Mouse (Mus musculus): ENCODE data around the gene Fzd7. TPM values are rescaled to one million over a fixed set of nuclear protein-coding genes. Genes with fewer than 3 reads are reported as not detected.

The Fzd7 gene
- polyA plus RNA-seq, 1 experiment from 2014 or later, result 12.7 TPM

DNA sequence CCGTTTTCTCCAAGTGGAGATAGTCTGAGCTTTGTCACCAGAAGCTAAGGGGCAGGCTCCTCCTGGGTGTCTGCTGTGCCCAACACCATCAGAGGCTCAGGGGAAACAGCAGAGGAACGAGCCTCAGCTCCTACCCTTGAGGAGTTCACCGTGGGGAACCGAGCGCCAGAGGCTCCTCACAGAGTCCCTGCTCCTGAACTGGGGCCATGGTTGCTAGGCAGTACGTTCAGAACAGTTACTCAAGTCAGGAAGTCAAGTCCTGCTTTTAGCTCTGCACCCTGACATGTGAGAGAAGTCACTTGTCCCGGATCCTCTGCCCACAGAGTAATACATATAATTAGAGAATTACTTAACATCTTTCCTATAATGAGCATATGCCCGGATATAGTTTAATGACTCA, 23.3 kb upstream of the Fzd7 start:
- 25% methylated on average over 8 of the region's 8 CpGs for WGBS
- peaks cover 4% of the 10 kb centered on the region for H3K4me1 ChIP-seq (replicated peaks; ENCODE audit: control insufficient read depth, insufficient read depth, low read length)

DNA sequence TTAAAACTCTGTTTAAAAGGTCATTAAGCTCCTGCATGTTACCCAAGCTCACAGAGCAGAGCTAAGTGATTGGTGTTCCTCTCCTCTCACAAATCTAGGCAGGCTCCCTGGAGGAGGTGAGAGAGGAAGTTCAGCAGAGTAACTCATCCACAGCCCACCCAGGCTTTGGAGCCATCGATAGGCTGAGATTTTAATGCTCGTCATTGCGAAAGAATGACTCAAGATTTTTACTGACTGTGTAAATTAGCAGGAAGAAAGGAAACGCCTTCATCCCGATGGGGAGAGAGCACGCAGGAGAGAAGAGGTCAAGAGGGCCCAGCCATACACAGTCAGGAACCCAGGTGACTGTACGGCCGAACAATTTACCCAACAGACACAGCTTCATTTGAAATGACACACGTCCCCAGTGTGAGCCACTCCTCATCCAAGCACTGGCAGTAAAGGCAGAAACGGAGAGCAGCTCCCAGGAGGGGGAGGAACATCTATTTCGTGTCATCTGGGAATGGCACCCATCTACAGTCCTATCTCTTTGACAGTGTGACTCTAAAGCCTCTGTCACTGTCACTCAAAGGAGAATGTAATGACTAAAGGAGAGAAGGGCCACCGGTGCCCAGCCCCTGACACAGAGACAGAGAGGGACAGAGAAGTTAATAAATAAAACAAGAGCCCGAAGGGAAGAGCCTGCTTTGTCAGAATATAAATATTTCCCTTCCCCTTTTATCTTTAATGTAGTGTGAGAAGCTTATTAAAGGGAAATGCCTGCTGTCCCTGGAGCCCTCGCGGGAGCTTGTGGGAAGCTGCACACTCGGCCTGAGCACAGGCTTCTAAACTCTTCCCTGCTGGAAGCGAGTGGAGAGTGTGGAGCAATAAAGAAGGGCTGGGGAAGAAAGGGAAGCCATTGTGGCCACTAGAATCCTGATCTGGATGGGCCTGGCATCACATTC, 17.3 kb upstream of the Fzd7 start:
- Histone ChIP-seq H3K27ac (ENCODE audit: low read depth, low read length) (no peak overlapping the region), H3K4me3 (ENCODE audit: low read depth, low read length) (no peak overlapping the region), H3K4me1 (replicated peaks; ENCODE audit: control insufficient read depth, insufficient read depth, low read length) (0 out of 2 replicates have a peak, but pooled peaks cover 6% of the 10 kb centered on the region), H3K4me2 (ENCODE audit: low read depth, low read length, severe bottlenecking) (no peak overlapping the region), H3K36me3 (ENCODE audit: control insufficient read depth, insufficient read depth, low read length) (no peaks in the 10 kb centered on the region), H3K9me3 (ENCODE audit: control insufficient read depth, low read length) (no peaks in the 10 kb centered on the region), H3K9ac (ENCODE audit: low read length) (no peak overlapping the region; the same call in 1 of the 2 replicates), H3K27me3 (ENCODE audit: control insufficient read depth, insufficient read depth, low read length) (no peaks in the 10 kb centered on the region)
- 59% methylated on average over 17 of the region's 17 CpGs for WGBS
- no peak for ATAC-seq (replicated peaks; ENCODE audit: low FRiP score)
- no peak for DNase-seq (ENCODE audit: low spot score)

More for the DNA sequence above, 23.3 kb upstream of the Fzd7 start:
- Histone ChIP-seq H3K9ac (ENCODE audit: low read length) (no peak overlapping the region), H3K27me3 (ENCODE audit: control insufficient read depth, insufficient read depth, low read length) (no peaks in the 10 kb centered on the region), H3K4me3 (ENCODE audit: low read depth, low read length) (no peak overlapping the region), H3K4me2 (ENCODE audit: low read depth, low read length, severe bottlenecking) (no peak overlapping the region), H3K9me3 (ENCODE audit: control insufficient read depth, low read length) (no peaks in the 10 kb centered on the region), H3K36me3 (ENCODE audit: control insufficient read depth, insufficient read depth, low read length) (no peaks in the 10 kb centered on the region), H3K27ac (ENCODE audit: low read depth, low read length) (no peak overlapping the region)
- ATAC-seq (replicated peaks; ENCODE audit: low FRiP score), result no peak
- no peak for DNase-seq (ENCODE audit: low spot score)

DNA sequence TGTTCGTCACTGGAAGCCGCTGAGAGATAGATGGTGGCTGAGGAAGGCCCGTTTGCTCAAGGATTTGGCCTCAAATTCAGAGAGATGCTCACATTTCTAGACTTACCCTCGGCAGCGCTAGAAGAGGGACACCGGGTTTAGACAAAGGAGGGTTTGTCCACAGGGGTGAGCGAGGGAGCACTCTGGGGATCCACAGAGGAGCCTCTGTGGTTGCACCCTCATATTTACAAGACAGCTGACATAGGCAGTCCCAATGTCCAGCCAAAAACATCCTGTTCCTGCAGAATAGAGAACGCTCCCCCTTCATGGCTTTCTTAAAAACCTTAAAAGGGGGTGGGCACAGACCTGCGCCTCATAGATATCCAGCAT, 16.6 kb upstream of the Fzd7 start:
- H3K9me3 ChIP-seq (ENCODE audit: control insufficient read depth, low read length), result no peaks in the 10 kb centered on the region
- WGBS, result 64% methylated on average over 9 of the region's 9 CpGs
- H3K27me3 ChIP-seq (ENCODE audit: control insufficient read depth, insufficient read depth, low read length), result no peaks in the 10 kb centered on the region
- 0 out of 2 replicates have a peak, but pooled peaks cover 6% of the 10 kb centered on the region for H3K4me1 ChIP-seq (replicated peaks; ENCODE audit: control insufficient read depth, insufficient read depth, low read length)
- no peak overlapping the region for H3K27ac ChIP-seq (ENCODE audit: low read depth, low read length)
- DNase-seq (ENCODE audit: low spot score) (no peak), ATAC-seq (replicated peaks; ENCODE audit: low FRiP score) (no peak)
- no peak overlapping the region for H3K4me3 ChIP-seq (ENCODE audit: low read depth, low read length)
- H3K36me3 ChIP-seq (ENCODE audit: control insufficient read depth, insufficient read depth, low read length), result no peaks in the 10 kb centered on the region
- no peak overlapping the region; the same call in 1 of the 2 replicates for H3K9ac ChIP-seq (ENCODE audit: low read length)
- no peak overlapping the region for H3K4me2 ChIP-seq (ENCODE audit: low read depth, low read length, severe bottlenecking)

DNA sequence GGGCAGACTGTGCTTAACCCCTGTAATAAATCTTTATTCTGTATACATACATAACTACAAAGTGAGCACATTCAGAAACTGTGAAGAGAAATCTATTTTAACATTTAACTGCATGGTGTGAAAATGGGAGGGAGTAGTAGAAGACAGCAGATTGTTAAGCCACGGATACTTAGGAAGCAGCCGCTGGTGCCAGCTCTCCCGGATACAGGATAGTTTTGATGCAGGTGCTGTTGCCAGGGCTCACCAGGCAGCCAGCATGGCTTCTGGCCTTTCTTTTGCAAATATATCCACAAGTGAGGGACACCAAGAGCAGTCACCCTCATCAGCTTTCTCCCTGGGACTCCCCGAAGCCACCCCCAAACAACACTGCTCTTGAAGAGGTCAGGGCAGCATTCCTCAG, 13.1 kb upstream of the Fzd7 start:
- Histone ChIP-seq H3K27me3 (ENCODE audit: control insufficient read depth, insufficient read depth, low read length) (peaks cover 2% of the 10 kb centered on the region; the same call in 1 of the 2 replicates), H3K9ac (ENCODE audit: low read length) (no peak overlapping the region), H3K4me3 (ENCODE audit: low read depth, low read length) (no peak overlapping the region), H3K27ac (ENCODE audit: low read depth, low read length) (no peak overlapping the region), H3K9me3 (ENCODE audit: control insufficient read depth, low read length) (no peaks in the 10 kb centered on the region), H3K4me2 (ENCODE audit: low read depth, low read length, severe bottlenecking) (no peak overlapping the region), H3K36me3 (ENCODE audit: control insufficient read depth, insufficient read depth, low read length) (no peaks in the 10 kb centered on the region), H3K4me1 (replicated peaks; ENCODE audit: control insufficient read depth, insufficient read depth, low read length) (peaks cover 16% of the 10 kb centered on the region)
- ATAC-seq (replicated peaks; ENCODE audit: low FRiP score), result no peak
- WGBS, result 39% methylated on average over 4 of the region's 4 CpGs
- no peak for DNase-seq (ENCODE audit: low spot score)

DNA sequence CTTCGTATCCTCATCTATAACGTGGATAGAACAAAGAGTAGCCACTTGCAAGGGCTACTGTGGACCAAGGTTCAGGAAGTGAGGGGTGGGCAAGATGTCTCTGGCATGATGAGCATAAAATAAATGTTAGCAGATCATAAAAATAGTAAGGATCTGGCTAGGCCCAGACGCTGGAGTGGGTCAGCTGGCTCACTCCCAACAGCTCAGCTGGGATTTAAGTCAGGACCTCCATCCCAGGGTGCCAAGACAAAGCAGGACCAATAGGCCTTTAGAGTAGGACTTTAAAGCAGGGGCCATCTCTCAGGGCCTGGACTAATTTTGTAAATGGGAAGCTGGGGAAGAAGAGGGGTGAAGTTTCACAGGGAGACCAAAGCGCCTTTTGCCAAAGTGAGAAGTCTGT, 11.5 kb upstream of the Fzd7 start:
- Histone ChIP-seq H3K4me3 (ENCODE audit: low read depth, low read length) (no peak overlapping the region), H3K9me3 (ENCODE audit: control insufficient read depth, low read length) (no peaks in the 10 kb centered on the region), H3K4me1 (replicated peaks; ENCODE audit: control insufficient read depth, insufficient read depth, low read length) (peaks cover 13% of the 10 kb centered on the region), H3K36me3 (ENCODE audit: control insufficient read depth, insufficient read depth, low read length) (no peaks in the 10 kb centered on the region), H3K27ac (ENCODE audit: low read depth, low read length) (no peak overlapping the region), H3K9ac (ENCODE audit: low read length) (no peak overlapping the region), H3K27me3 (ENCODE audit: control insufficient read depth, insufficient read depth, low read length) (peaks cover 4% of the 10 kb centered on the region; the same call in 1 of the 2 replicates), H3K4me2 (ENCODE audit: low read depth, low read length, severe bottlenecking) (no peak overlapping the region)
- ATAC-seq (replicated peaks; ENCODE audit: low FRiP score) (no peak), DNase-seq (ENCODE audit: low spot score) (no peak)
- WGBS, result 48% methylated on average over 4 of the region's 4 CpGs

DNA sequence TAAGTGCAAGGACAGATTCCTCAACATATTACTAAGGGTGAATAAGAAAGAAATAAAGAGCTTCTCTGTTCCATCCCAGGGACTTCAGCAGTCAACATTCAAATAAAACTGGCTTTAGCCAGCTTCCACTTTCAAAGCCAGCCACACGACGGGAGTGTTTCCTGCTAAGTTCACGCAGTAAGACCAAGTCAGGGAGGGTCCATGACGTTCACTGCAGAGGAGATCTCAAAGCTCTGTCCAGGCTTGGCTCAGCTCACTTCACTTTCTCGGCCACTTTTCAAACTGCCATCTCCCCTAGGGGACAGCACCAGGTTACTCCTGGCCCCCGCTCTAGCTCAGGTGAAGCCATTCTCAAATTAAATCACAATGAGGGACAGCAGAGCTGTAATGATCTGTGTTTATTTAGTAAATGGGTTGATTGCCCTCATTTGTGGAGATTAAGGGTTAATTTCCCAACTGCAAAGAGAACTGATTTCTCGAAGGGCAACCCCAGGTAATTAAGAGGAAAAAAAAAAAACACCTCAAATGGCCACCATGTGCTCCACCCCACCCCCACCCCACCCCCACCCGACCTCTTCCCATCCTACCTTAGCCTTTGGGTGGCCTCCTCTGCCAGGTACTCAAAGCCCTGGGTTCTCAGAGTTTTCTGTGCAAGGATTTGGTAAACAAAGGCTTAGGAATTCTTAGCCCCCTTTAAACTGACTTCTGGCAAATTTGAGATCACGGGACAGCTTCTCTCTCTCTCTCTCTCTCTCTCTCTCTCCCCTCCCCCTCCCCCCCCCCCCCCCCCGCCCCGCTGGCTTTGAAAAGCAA, 9.7 kb upstream of the Fzd7 start:
- Histone ChIP-seq H3K4me3 (ENCODE audit: low read depth, low read length) (no peak overlapping the region), H3K36me3 (ENCODE audit: control insufficient read depth, insufficient read depth, low read length) (no peaks in the 10 kb centered on the region), H3K27me3 (ENCODE audit: control insufficient read depth, insufficient read depth, low read length) (peaks cover 4% of the 10 kb centered on the region; the same call in 1 of the 2 replicates), H3K27ac (ENCODE audit: low read depth, low read length) (no peak overlapping the region), H3K4me2 (ENCODE audit: low read depth, low read length, severe bottlenecking) (no peak overlapping the region), H3K9me3 (ENCODE audit: control insufficient read depth, low read length) (no peaks in the 10 kb centered on the region), H3K9ac (ENCODE audit: low read length) (no peak overlapping the region), H3K4me1 (replicated peaks; ENCODE audit: control insufficient read depth, insufficient read depth, low read length) (peaks cover 13% of the 10 kb centered on the region)
- ATAC-seq (replicated peaks; ENCODE audit: low FRiP score) (no peak), DNase-seq (ENCODE audit: low spot score) (no peak)
- WGBS, result 2% methylated on average over 9 of the region's 11 CpGs

DNA sequence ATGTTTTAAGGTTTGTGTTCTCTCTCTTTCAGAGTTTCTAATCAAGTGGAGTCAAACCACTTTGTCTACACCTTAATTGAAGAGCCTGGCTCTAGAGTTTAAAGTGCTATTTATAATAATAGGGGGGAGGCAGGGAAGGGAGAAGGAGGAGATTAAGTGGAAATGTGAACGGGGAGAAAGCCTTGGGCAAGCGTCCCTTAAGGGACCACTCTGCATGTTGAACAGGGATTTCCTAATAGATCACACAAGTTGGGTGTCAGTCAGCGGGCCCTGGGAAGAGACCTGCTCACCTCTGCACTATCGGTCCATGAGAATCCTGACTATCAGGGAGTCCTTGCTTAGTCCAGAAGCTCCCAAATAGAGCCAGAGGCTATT, 9.1 kb upstream of the Fzd7 start:
- Histone ChIP-seq H3K27me3 (ENCODE audit: control insufficient read depth, insufficient read depth, low read length) (peaks cover 4% of the 10 kb centered on the region; the same call in 1 of the 2 replicates), H3K27ac (ENCODE audit: low read depth, low read length) (no peak overlapping the region), H3K4me1 (replicated peaks; ENCODE audit: control insufficient read depth, insufficient read depth, low read length) (peaks cover 13% of the 10 kb centered on the region), H3K9ac (ENCODE audit: low read length) (no peak overlapping the region), H3K36me3 (ENCODE audit: control insufficient read depth, insufficient read depth, low read length) (no peaks in the 10 kb centered on the region), H3K4me2 (ENCODE audit: low read depth, low read length, severe bottlenecking) (no peak overlapping the region), H3K9me3 (ENCODE audit: control insufficient read depth, low read length) (no peaks in the 10 kb centered on the region), H3K4me3 (ENCODE audit: low read depth, low read length) (no peak overlapping the region)
- DNase-seq (ENCODE audit: low spot score) (no peak), ATAC-seq (replicated peaks; ENCODE audit: low FRiP score) (no peak; the same call in 1 of the 2 replicates)
- WGBS, result 2% methylated on average over 4 of the region's 4 CpGs

DNA sequence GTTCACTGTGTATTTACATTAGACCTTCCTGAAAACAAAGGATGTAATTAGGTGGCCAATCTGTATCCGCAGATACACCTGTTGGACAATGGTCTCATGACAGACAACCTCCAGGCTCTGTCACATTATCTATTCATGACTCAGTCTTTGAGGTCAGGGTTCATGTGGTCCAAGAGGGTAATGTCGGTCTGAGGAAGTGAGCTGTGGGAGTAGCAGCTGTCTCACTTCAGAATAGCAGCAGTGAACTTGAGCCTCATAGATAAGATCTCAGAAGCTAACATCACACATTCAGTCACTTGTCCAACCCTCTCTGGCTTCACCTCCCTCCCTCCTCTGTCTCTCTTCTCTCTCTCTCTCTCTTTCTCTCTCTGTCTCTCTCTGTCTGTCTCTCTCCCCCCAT, 6.6 kb upstream of the Fzd7 start:
- ATAC-seq (replicated peaks; ENCODE audit: low FRiP score) (no peak), DNase-seq (ENCODE audit: low spot score) (no peak)
- Histone ChIP-seq H3K27ac (ENCODE audit: low read depth, low read length) (no peak overlapping the region), H3K36me3 (ENCODE audit: control insufficient read depth, insufficient read depth, low read length) (no peaks in the 10 kb centered on the region), H3K4me1 (replicated peaks; ENCODE audit: control insufficient read depth, insufficient read depth, low read length) (peaks cover 14% of the 10 kb centered on the region), H3K4me3 (ENCODE audit: low read depth, low read length) (no peak overlapping the region), H3K27me3 (ENCODE audit: control insufficient read depth, insufficient read depth, low read length) (peaks cover 14% of the 10 kb centered on the region; the same call in 1 of the 2 replicates), H3K9ac (ENCODE audit: low read length) (no peak overlapping the region), H3K9me3 (ENCODE audit: control insufficient read depth, low read length) (no peaks in the 10 kb centered on the region), H3K4me2 (ENCODE audit: low read depth, low read length, severe bottlenecking) (no peak overlapping the region)
- WGBS, result 40% methylated on average over 2 of the region's 2 CpGs
